In the genomic region with DNA sequence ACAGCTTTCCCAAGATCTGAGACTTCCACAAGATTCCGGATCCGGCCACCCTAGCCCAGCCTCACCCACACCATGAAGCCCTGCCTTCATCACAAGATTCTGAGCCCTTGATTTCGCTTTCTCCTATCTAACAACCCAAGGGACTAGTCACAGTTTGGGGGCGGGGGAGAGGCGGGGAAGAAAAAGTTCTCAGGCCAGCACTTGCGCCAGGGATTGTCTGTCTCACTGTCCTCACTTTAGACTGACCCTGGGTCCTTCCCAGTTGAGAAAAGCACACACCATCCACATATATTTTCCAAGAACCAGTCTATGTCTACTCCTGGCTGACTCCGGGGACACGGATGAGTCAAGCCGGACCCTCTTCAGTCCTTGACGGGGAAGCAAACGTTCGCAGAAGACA, we compare ENCODE assay signal across 8 mouse cellular contexts. TPM values are rescaled to one million over a fixed set of nuclear protein-coding genes. Genes with fewer than 3 reads are reported as not detected.
A peak's percentile ranks its signal among the peaks of the same experiment; 100 is the strongest.
DNase-seq lines count a peak whose midpoint lies in the region; ATAC-seq and TF ChIP-seq lines count a peak whose summit lies in the region.

No protein-coding gene starts in this region.

- peaks cover 20% of the 10 kb centered on the region for H3K4me1 ChIP-seq in embryonic facial prominence, embryonic 10.5 days
- peaks cover 6% of the 10 kb centered on the region for H3K4me1 ChIP-seq in intestine, embryonic 14.5 days (replicated peaks; ENCODE audit: control insufficient read depth, insufficient read depth, low read length)
- H3K4me1 ChIP-seq in neural tube, embryonic 11.5 days (ENCODE audit: control insufficient read depth, insufficient read depth, low read length), result no peaks in the 10 kb centered on the region

- H3K4me2 ChIP-seq in intestine, embryonic 14.5 days (ENCODE audit: low read length), result peak overlapping the region; percentile 72
- peak overlapping the region; percentile 91 for H3K4me2 ChIP-seq in neural tube, embryonic 11.5 days (ENCODE audit: low read depth)

- H3K27me3 ChIP-seq in embryonic facial prominence, embryonic 10.5 days (replicated peaks; ENCODE audit: low read depth, poor library complexity, severe bottlenecking), result no peaks in the 10 kb centered on the region
- no peaks in the 10 kb centered on the region for H3K27me3 ChIP-seq in intestine, embryonic 14.5 days (replicated peaks; ENCODE audit: control insufficient read depth, insufficient read depth, low read length)
- H3K27me3 ChIP-seq in neural tube, embryonic 11.5 days (ENCODE audit: control insufficient read depth, insufficient read depth, low read length), result no peaks in the 10 kb centered on the region

- H3K9me3 ChIP-seq in embryonic facial prominence, embryonic 10.5 days, result no peaks in the 10 kb centered on the region
- no peaks in the 10 kb centered on the region for H3K9me3 ChIP-seq in intestine, embryonic 14.5 days (ENCODE audit: control insufficient read depth, low read length)
- no peaks in the 10 kb centered on the region for H3K9me3 ChIP-seq in neural tube, embryonic 11.5 days (ENCODE audit: control insufficient read depth, low read length)

- no peak for TF ChIP-seq CTCF in left cerebral cortex, adult 2 months (IDR thresholded peaks at IDR 0.05)

- 49% methylated on average over 12 of the region's 12 CpGs for WGBS in embryonic facial prominence, embryonic 10.5 days
- WGBS in intestine, embryonic 14.5 days, result 53% methylated on average over 12 of the region's 12 CpGs
- WGBS in neural tube, embryonic 11.5 days, result 49% methylated on average over 12 of the region's 12 CpGs

- peak overlapping the region; percentile 47 for H3K4me3 ChIP-seq in left cerebral cortex, adult 2 months
- peak overlapping the region; percentile 73 for H3K4me3 ChIP-seq in embryonic facial prominence, embryonic 10.5 days
- H3K4me3 ChIP-seq in intestine, embryonic 14.5 days (ENCODE audit: low read depth, low read length), result peak overlapping the region; percentile 55
- H3K4me3 ChIP-seq in neural tube, embryonic 11.5 days (ENCODE audit: low read depth, low read length), result peak overlapping the region; percentile 49

- no peak for ATAC-seq in intestine, embryonic 14.5 days (replicated peaks; ENCODE audit: low FRiP score, low TSS enrichment, low read depth)
- no peak for ATAC-seq in neural tube, embryonic 11.5 days (ENCODE audit: insufficient read depth, low FRiP score, low TSS enrichment)
- ATAC-seq in frontal cortex, adult (ENCODE audit: low TSS enrichment), result no peak

- intact Hi-C loops in left cerebral cortex, adult 2 months (cut with DNase I), result no loop called here
- intact Hi-C loops in left cerebral cortex, postnatal 25 days (cut with DNase I), result no loop called here

- peaks cover 21% of the 10 kb centered on the region for H3K36me3 ChIP-seq in embryonic facial prominence, embryonic 10.5 days (replicated peaks)
- H3K36me3 ChIP-seq in intestine, embryonic 14.5 days (ENCODE audit: control insufficient read depth, insufficient read depth, low read length), result peaks cover 8% of the 10 kb centered on the region; the same call in 1 of the 2 replicates
- 0 out of 2 replicates have a peak, but pooled peaks cover 2% of the 10 kb centered on the region for H3K36me3 ChIP-seq in neural tube, embryonic 11.5 days (ENCODE audit: control insufficient read depth, insufficient read depth, low read length)

- no peak overlapping the region for H3K27ac ChIP-seq in left cerebral cortex, adult 2 months
- peak overlapping the region; percentile 61; the same call in 1 of the 2 replicates for H3K27ac ChIP-seq in embryonic facial prominence, embryonic 10.5 days (replicated peaks)
- H3K27ac ChIP-seq in intestine, embryonic 14.5 days (ENCODE audit: low read depth), result no peak overlapping the region
- no peak overlapping the region for H3K27ac ChIP-seq in neural tube, embryonic 11.5 days (ENCODE audit: low read depth, low read length)

- no peak for DNase-seq in left cerebral cortex, adult 2 months (ENCODE audit: extremely low spot score in 1 of 2, low spot score in 2 of 2)
- no peak for DNase-seq in left cerebral cortex, postnatal 25 days (ENCODE audit: low spot score in 2 of 2)
- DNase-seq in embryonic facial prominence, embryonic 10.5 days (ENCODE audit: low spot score), result no peak
- DNase-seq in intestine, embryonic 14.5 days (ENCODE audit: low spot score), result no peak
- DNase-seq in neural tube, embryonic 11.5 days (ENCODE audit: low spot score), result no peak
- DNase-seq in cerebellum, postnatal 4 days (ENCODE audit: low spot score in 2 of 2), result no peak
- no peak for DNase-seq in layer of hippocampus, adult 11-12 months (ENCODE audit: low spot score)

- H3K9ac ChIP-seq in intestine, embryonic 14.5 days (ENCODE audit: low read length), result peak overlapping the region; percentile 53
- H3K9ac ChIP-seq in neural tube, embryonic 11.5 days (ENCODE audit: low read length), result no peak overlapping the region

RNA-seq across cellular contexts. Expression of a gene that starts 0.7 kb away (rescaled TPM):
- total RNA-seq in left cerebral cortex, adult 2 months (2021), result 1 to 10 TPM; 2.5 to 3.3 TPM
- 1 to 10 TPM; 3.6 to 4.0 TPM for total RNA-seq in left cerebral cortex, postnatal 25 days (2021)
- polyA plus RNA-seq in embryonic facial prominence, embryonic 10.5 days (2016; fragmentation: Nextera tagmentation; extraction: Ambion mirVana), result 5.1 and 5.7 TPM in 2 replicates
- 4.0 and 7.8 TPM in 2 replicates for polyA plus RNA-seq in intestine, embryonic 14.5 days (2014; fragmentation: Nextera tagmentation; extraction: Ambion mirVana)
- polyA plus RNA-seq in neural tube, embryonic 11.5 days (2014; fragmentation: Nextera tagmentation; extraction: Ambion mirVana), result 4.2 and 4.6 TPM in 2 replicates

RNA-seq across cellular contexts. Expression of a gene that starts 25.4 kb away (rescaled TPM):
- 1 to 10 TPM; 4.3 to 4.4 TPM for total RNA-seq in left cerebral cortex, adult 2 months (2021)
- 1 to 10 TPM; 4.3 to 4.5 TPM for total RNA-seq in left cerebral cortex, postnatal 25 days (2021)
- 4.3 and 4.4 TPM in 2 replicates for polyA plus RNA-seq in embryonic facial prominence, embryonic 10.5 days (2016; fragmentation: Nextera tagmentation; extraction: Ambion mirVana)
- polyA plus RNA-seq in intestine, embryonic 14.5 days (2014; fragmentation: Nextera tagmentation; extraction: Ambion mirVana), result 7.4 and 7.8 TPM in 2 replicates
- 1.8 and 2.0 TPM in 2 replicates for polyA plus RNA-seq in neural tube, embryonic 11.5 days (2014; fragmentation: Nextera tagmentation; extraction: Ambion mirVana)

RNA-seq across cellular contexts. Expression of a gene that starts 36.5 kb away (rescaled TPM):
- total RNA-seq in left cerebral cortex, adult 2 months (2021), result 10 to 100 TPM; 13.0 to 16.2 TPM
- total RNA-seq in left cerebral cortex, postnatal 25 days (2021), result 10 to 100 TPM; 13.5 to 13.8 TPM
- 173 and 192 TPM in 2 replicates for polyA plus RNA-seq in embryonic facial prominence, embryonic 10.5 days (2016; fragmentation: Nextera tagmentation; extraction: Ambion mirVana)
- 108 and 115 TPM in 2 replicates for polyA plus RNA-seq in intestine, embryonic 14.5 days (2014; fragmentation: Nextera tagmentation; extraction: Ambion mirVana)
- polyA plus RNA-seq in neural tube, embryonic 11.5 days (2014; fragmentation: Nextera tagmentation; extraction: Ambion mirVana), result 123 and 132 TPM in 2 replicates
